Mouse (Mus musculus): ENCODE measurements around the gene Akt1s1.

Akt1s1 gene

DNA sequence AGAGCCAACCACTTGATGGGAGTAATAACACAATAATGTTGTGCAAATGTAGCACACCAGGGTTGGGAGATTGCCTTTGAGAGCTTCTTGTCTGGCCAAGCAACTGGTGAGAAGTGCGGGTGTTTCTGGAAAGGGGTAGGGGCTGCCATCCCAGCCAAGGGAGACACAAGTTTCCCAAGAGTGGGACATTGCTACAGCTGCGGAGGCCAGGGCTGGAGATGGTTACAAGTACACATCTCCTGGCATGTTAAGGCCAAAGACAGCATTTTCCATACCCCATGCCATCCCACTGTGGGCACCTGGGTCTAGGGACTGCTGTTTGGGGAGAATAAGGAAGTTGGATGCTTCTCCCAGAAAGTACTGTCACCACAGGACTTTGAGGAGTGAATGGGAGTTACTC, 4.3 kb downstream of the Akt1s1 start:
- no peak for DNase-seq (ENCODE audit: low read depth, low spot score)

- DNase-seq (ENCODE audit: low read depth, low spot score): no peak
These were observed 5.0 kb downstream of the Akt1s1 start for GRCm38 (mm10) chr7:44853596-44854355.

GRCm38 (mm10) chr7:44854356-44855031, 5.7 kb downstream of the Akt1s1 start:
- DNase-seq (ENCODE audit: low read depth, low spot score): peak; percentile 90

DNA sequence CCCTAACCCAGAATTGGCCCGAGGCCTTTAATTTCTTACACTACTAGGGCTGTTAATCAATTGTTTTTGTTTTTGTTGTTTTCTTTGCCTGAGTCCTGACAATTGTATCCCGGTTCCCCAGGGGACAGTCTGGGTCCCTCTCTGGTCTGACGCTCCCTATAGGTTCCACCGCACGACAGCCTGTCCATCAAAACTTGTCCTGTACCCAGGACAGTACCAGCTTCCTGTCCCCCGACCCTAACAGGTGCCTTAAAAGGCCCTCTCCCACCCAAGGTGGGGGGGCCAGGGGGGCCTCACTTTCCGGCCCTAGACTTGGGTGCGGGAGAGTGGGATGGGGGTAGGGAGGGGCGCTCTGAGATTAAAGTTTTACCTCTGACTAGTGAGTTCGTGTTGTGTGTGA, 6.2 kb downstream of the Akt1s1 start:
- DNase-seq (ENCODE audit: low read depth, low spot score): no peak

DNA sequence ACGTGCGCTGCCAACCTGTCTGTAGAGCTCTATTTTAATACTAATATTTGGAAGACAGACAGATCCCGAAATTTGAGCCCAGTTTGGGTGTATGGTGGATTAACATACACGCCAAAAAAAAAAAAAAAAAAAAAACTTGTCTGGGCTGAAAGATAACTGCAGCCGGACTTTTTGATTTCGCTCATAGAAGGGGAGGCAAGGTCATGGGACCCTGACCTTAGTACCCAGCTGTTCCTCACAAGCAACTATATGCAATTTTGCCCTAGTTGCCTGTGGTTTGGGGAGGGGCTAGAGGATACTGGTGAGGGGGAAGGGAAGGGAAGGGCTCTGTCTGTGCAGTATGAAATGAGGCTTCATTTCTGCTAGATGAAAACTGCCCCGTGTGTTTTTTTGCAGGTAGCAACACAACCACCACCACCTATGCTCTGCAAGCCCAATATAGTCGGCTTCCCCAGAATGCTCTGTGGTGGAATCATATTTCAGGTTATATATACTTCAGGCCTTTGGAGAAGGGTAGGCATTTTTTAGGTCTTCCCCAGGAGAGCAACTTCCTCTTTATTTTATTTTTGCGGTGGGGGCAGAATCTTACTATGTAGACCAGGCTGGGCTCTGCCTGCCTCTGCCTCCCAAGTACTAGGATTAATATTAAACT, 7.6 kb downstream of the Akt1s1 start:
- DNase-seq (ENCODE audit: low read depth, low spot score): no peak

DNA sequence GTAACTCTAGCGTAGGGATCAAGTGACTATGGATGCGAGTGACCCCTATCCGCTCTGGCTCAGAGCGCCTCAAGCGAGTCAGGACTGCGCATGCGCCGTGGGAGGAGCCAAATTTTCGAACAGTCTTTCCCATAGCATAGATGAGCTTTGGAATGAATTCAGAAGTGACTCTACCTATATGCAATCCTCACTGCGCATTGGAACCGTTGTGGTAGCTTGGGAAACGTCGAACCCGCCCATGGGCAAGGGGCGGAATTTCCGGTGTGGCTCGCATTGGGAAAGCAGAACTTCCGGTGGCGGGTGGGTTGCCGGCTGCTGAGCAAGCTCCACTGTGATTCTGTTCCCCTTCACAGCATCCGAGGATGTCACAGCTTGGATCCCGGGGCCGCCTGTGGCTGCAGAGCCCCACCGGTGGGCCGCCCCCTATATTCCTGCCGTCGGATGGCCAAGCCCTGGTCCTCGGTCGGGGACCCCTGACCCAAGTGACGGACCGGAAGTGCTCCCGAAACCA, 8.3 kb downstream of the Akt1s1 start, which contains the start of gene Pnkp:
Gene Pnkp, plus strand, starts transcription at position 98 of the 511 bp plus-strand sequence.
- peak; percentile 93 for DNase-seq (ENCODE audit: low read depth, low spot score)

GRCm38 (mm10) chr7:44857905-44858304, 9.1 kb downstream of the Akt1s1 start:
- DNase-seq (ENCODE audit: low read depth, low spot score): peak; percentile 88

GRCm38 (mm10) chr7:44859896-44860295, 11.1 kb downstream of the Akt1s1 start:
- DNase-seq (ENCODE audit: low read depth, low spot score): no peak

GRCm38 (mm10) chr7:44860576-44861428, 12.0 kb downstream of the Akt1s1 start:
- DNase-seq (ENCODE audit: low read depth, low spot score): peak; percentile 66

GRCm38 (mm10) chr7:44861429-44861816, 12.6 kb downstream of the Akt1s1 start:
- DNase-seq (ENCODE audit: low read depth, low spot score): no peak

DNA sequence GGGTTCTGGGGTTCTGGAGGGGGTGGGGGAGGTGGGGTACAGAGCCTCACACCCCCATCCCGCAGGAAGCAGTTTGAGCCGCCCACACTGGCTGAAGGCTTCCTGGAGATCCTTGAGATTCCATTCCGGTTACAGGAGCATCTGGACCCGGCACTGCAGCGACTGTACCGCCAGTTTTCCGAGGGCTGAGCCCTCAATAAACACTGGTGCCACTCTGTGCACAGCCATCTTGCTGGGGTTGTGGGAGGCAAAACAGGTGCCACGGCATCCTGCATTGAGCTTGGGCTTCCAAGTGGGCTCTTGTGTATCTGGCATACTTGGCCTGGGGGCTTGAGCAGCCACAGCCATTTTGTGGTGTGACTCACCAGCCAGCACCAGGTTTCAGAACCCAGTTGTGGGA, 13.6 kb downstream of the Akt1s1 start:
- DNase-seq (ENCODE audit: low read depth, low spot score): no peak

GRCm38 (mm10) chr7:44863210-44863609, 14.4 kb downstream of the Akt1s1 start:
- DNase-seq (ENCODE audit: low read depth, low spot score): no peak

GRCm38 (mm10) chr7:44863982-44864494, 15.2 kb downstream of the Akt1s1 start:
- no peak for DNase-seq (ENCODE audit: low read depth, low spot score)

DNA sequence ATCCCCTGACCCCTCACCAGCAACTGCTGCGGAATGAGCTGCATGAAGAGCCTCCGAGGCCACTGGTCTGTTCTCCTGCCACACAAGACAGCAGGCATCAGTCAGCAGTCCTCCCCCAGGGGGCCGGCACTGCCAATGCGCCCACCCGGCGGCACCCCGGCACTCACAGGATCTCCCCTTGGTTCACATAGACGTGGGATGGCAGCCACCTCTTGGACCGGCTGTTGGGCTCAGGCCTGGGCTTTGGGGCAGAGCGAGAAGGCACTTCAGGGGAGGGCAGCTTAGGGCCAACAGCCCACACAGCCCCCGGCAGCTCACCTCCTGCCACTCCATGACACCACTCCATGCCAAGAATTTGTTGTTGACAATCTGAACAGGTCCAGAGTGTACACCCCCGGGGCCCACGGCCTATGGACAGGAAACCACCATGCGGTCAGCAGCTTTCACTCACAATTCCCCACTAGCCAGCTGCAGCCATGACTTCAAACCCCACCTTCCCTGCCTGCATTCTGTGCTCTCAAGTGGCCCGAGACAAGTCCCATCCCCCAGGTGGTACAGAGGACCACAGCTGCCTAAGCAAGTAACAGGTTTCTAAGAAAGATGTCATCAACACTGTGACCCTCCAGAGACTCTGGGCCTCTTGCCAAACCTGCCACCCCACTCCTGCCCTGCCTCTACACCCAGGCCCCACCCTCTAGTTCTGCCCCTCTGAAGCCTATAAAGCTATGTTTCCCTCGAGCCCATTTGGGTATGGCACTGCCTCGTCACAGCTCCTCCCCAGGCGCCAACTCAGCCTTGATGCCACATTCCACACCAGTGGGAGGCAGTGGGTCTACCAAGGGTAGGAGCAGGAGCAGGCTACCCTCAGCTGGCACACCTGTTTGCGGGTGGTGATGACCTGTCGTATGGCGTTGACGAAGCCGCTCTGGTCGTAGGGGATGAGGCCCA, 16.1 kb downstream of the Akt1s1 start:
- no peak for DNase-seq (ENCODE audit: low read depth, low spot score)

DNA sequence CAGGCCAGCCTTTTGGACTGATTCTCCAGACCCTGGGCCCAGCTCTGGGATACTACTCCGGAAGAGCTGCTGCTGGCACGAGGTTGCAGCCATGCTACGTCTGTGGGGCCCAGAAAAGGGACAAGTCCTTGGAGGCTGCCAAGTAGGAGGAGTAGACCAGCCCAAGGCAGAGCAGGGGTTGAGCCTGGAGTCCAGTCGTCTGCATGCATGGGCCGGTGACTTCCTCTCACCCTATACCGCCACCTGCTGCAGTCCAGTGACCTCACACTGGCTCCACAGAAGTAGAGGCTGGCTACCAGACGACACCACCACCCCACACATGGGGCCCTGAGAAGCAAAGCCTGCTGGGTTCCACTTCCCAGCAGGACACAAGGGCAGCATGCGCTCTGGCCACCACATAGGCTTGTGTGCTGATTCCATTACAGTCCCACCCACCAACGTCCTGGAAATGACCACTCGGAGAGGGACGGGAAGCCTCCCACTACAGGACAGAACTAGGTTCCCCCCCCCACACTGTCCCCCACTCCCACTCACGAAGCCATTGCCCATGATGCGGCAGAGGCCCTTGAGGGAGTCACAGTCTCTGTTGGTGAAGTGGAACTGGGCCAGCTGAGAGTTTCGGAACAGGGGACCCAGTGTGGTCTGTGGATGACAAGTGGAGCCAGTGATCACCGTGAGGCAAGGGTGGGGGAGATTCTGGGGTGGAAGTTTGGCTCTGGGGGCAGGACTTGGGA, 17.7 kb downstream of the Akt1s1 start:
- DNase-seq (ENCODE audit: low read depth, low spot score): peak; percentile 27

DNA sequence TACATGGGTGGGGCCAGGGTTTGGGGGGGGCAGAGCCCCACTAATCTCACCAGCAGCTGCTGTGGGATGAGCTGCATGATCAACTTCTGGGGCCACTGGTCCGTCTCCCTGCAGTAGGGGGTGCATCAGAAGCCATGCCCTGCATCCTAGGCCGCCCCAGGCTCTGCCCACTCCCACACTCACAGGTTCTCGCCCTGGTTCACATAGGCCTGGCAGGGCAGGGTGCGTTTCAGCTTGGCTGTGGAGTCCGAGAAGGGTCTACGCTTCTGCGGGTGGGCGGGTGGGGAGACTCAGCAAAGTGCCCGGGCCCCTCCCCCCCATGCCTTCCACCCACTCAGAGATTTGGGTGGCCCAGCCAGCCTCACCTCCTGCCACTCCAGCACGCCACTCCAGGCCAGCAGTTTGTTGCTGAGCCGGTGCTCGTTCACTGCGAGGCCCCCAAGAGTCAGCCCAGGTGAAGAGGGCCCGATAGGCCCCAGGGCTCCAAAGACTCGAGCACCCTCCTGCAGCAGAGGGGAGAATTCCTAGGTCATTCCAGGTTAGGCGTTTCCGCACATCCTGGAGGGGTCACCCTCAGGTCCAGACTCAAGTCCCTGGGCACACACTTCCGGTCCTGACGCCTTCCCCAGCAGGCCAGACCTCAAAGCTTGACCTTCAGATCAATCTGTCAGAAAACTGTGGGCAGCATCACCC, 18.4 kb downstream of the Akt1s1 start:
- DNase-seq (ENCODE audit: low read depth, low spot score): no peak

DNA sequence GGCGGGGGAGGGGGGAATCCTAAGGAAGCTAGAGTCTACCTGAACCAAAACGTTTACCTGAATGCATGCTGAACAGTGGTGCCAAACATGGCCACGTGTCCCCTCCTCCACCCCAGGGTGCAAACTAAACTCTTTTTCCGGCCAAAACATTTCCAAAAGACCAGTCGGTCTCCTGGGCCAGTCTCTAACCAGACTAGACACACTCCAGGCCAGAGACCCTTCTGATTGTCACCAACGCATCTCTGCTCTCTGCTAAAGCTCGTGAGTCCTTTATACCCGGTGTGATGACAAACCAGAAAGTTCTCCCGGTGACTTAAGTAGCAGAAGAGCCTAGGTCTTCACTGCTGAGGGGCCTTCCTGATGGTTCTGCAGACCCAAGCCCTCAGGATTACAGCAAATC, 19.0 kb downstream of the Akt1s1 start:
- no peak for DNase-seq (ENCODE audit: low read depth, low spot score)

DNA sequence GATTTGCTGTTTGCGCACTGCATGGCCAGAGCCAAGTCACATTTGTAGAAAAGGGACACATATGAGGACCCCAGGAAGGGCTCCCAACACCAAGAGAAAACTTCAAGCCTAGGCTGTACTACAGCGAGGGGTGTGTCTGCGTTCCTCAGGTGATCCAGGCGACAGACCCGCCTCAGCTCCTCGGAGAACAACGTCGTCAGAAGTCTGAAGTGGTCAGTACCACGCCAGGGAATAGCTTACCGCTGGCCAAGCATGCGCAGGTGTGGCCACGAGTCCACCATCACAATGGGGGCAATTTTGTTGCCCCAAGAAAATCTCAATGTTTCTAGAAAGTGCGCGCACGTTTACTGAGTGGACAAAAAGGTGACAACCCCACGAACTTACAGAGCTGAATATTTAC, 19.7 kb downstream of the Akt1s1 start:
- DNase-seq (ENCODE audit: low read depth, low spot score): no peak
